Mouse (Mus musculus) hindbrain, embryonic 12.5 days (tissue): ENCODE measurements around the gene Gen1. TPM values are rescaled to one million over a fixed set of nuclear protein-coding genes. Genes with fewer than 3 reads are reported as not detected.

Experiments used
- ATAC-seq: fragments of 200-750 bp; cut with Nextera tagmentation; 2 replicates; pipeline ENCODE4 v1.8.0; 2017; ENCODE audit warnings: moderate TSS enrichment; ENCODE audit not compliant: low FRiP score
- H3K27ac ChIP-seq: fragments of 300-500 bp; sonication (generic); 2 replicates; pipeline ENCODE4 v1.5.1; 2016; ENCODE audit warnings: mild to moderate bottlenecking
- H3K27me3 ChIP-seq: fragments of 300-500 bp; sonication (generic); 2 replicates; pipeline ENCODE4 v1.6.1; 2016; ENCODE audit warnings: mild to moderate bottlenecking
- H3K36me3 ChIP-seq: fragments of 300-500 bp; sonication (generic); 2 replicates; pipeline ENCODE4 v1.6.1; 2016; ENCODE audit warnings: mild to moderate bottlenecking
- H3K4me1 ChIP-seq: fragments of 300-500 bp; sonication (generic); 2 replicates; pipeline ENCODE4 v1.6.1; 2016
- H3K4me2 ChIP-seq: fragments of 300-500 bp; sonication (generic); replicated peaks from 2 replicates; pipeline ENCODE4 v1.6.1; 2016; ENCODE audit warnings: mild to moderate bottlenecking
- H3K4me3 ChIP-seq: fragments of 300-500 bp; sonication (generic); 2 replicates; pipeline ENCODE4 v1.5.1; 2016; ENCODE audit warnings: mild to moderate bottlenecking
- H3K9ac ChIP-seq: fragments of 300-500 bp; sonication (generic); 2 replicates; pipeline ENCODE4 v1.6.1; 2016; ENCODE audit warnings: mild to moderate bottlenecking, moderate library complexity
- H3K9me3 ChIP-seq: fragments of 300-500 bp; sonication (generic); replicated peaks from 2 replicates; pipeline ENCODE4 v1.6.1; 2016; ENCODE audit warnings: mild to moderate bottlenecking
- WGBS: fragments of 180-500 bp; shearing (Covaris S2); methylation state at CpG from one replicate; pipeline ENCODE4 v1.1.7; 2016; 5-methylcytosine and 5-hydroxymethylcytosine counted together
- polyA plus RNA-seq: library from polyadenylated mRNA; unstranded; fragments of >200 nt; fragmentation: Nextera tagmentation; extraction: Ambion mirVana; gene quantifications from 2 replicates; pipeline ENCODE4 v1.2.1, GENCODE M21; 2016

Gene Gen1
- 7.6 and 10.4 TPM in 2 replicates for polyA plus RNA-seq

DNA sequence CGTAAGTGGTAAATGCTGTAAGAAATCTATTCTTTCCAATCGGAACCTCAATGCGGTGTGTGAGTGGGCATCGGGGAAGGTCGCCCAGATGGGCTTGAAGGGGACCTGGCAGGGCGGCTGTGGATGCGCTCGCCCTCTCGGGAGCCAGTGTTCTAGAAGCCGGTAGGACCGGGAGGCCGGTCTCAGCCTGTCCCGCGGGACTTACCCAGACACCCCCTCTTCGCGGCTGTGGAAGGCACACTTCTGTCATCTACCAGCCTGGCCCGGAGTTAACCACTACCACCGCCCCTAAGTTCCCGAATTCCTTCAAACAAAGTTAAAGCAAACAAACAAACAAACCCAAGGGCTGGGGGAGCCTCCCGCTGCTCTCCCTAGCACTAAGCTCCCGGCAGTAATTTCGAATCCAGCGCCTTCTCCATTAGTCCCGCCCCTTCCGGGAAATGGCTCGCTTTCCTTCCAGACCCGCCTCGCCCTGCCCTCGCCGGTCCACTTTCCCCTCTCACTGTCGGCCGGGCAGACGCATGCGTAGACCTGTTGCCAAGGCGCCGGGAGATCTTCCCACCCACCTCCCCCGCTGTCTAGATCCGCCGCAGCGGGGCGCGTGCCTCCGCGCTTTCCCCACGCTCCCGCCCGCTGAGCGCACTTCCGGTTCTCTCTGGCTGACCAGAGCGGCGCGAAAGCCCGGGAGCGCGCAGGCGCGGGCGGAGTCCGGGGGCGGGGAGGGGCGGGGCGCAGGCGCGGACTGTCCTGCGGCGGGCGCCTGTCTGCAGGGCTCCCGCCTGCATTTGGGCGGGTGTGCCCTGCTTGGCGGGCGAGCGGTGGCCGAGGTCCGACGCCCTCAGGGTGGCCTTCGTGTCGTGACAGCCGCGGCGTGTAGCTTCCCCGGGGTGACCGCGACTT is at the start of gene Gen1, which contains the start of gene Smc6:
TSS of gene Gen1 (minus strand) at position 420 of the 900 bp plus-strand sequence.
TSS of gene Smc6 (plus strand) at position 505 of the 900 bp plus-strand sequence.
- Histone ChIP-seq H3K4me3 (peak within 1 kb of the TSS; percentile 89), H3K4me1 (peaks cover 31% of the 10 kb centered on the region), H3K27me3 (no peaks in the 10 kb centered on the region), H3K9ac (peak within 1 kb of the TSS; percentile 89), H3K36me3 (no peaks in the 10 kb centered on the region), H3K9me3 (no peaks in the 10 kb centered on the region), H3K4me2 (peak within 1 kb of the TSS; percentile 93), H3K27ac (peak within 1 kb of the TSS; percentile 93)
- peak; percentile 100 for ATAC-seq
- under 1% methylated on average over 80 of the region's 83 CpGs for WGBS

GRCm38 (mm10) chr12:11313840-11314239 is 48.2 kb upstream of the Gen1 start:
- no peak overlapping the region for H3K4me2 ChIP-seq
- WGBS = 60% methylated on average over 1 of the region's 1 CpGs
- H3K9ac ChIP-seq = no peak overlapping the region
- ATAC-seq = no peak
- H3K4me1 ChIP-seq = no peaks in the 10 kb centered on the region
- no peak overlapping the region for H3K4me3 ChIP-seq
- no peaks in the 10 kb centered on the region for H3K9me3 ChIP-seq
- no peaks in the 10 kb centered on the region for H3K27me3 ChIP-seq
- no peak overlapping the region for H3K27ac ChIP-seq
- H3K36me3 ChIP-seq = peaks cover 34% of the 10 kb centered on the region

DNA sequence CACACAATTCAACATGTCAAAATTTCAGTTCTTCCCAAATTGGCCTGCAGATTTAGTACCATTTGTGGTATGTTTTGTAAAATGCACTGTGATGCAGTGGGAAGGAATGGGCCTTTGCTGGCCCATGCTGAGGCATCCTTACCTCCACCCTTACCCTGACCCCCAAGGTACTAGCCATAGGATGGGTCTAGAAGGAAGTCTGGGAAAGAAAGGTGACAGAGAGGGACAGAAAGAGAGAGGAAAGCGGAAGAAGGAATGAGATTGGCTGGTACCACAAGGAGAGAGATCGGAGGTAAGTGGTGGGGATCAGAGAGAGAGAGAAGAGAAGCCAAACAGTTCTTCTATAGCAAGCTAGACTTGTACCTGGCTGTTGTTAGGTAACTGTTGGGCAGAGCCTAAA is 45.5 kb upstream of the Gen1 start:
- no peak overlapping the region for H3K27ac ChIP-seq
- no peaks in the 10 kb centered on the region for H3K9me3 ChIP-seq
- no peak overlapping the region for H3K9ac ChIP-seq
- no peak overlapping the region for H3K4me2 ChIP-seq
- no peak for ATAC-seq
- no peaks in the 10 kb centered on the region for H3K27me3 ChIP-seq
- H3K4me1 ChIP-seq = no peaks in the 10 kb centered on the region
- H3K4me3 ChIP-seq = no peak overlapping the region
- H3K36me3 ChIP-seq = peaks cover 37% of the 10 kb centered on the region
- 94% methylated on average over 2 of the region's 2 CpGs for WGBS

GRCm38 (mm10) chr12:11306753-11307645 is 41.4 kb upstream of the Gen1 start:
- no peak overlapping the region for H3K27ac ChIP-seq
- WGBS = 90% methylated on average over 8 of the region's 8 CpGs
- no peak overlapping the region for H3K4me2 ChIP-seq
- peaks cover 52% of the 10 kb centered on the region for H3K36me3 ChIP-seq
- H3K4me3 ChIP-seq = no peak overlapping the region
- no peaks in the 10 kb centered on the region for H3K27me3 ChIP-seq
- no peak for ATAC-seq
- no peaks in the 10 kb centered on the region for H3K9me3 ChIP-seq
- no peaks in the 10 kb centered on the region for H3K4me1 ChIP-seq
- H3K9ac ChIP-seq = no peak overlapping the region; the same call in 1 of the 2 replicates

GRCm38 (mm10) chr12:11300858-11301257 is 35.3 kb upstream of the Gen1 start:
- Histone ChIP-seq H3K4me2 (no peak overlapping the region), H3K9ac (no peak overlapping the region), H3K4me1 (no peaks in the 10 kb centered on the region), H3K36me3 (peaks cover 49% of the 10 kb centered on the region), H3K9me3 (no peaks in the 10 kb centered on the region), H3K27ac (no peak overlapping the region), H3K27me3 (no peaks in the 10 kb centered on the region), H3K4me3 (no peak overlapping the region)
- 92% methylated on average over 1 of the region's 1 CpGs for whole genome bisulfite sequencing
- ATAC-seq = no peak

DNA sequence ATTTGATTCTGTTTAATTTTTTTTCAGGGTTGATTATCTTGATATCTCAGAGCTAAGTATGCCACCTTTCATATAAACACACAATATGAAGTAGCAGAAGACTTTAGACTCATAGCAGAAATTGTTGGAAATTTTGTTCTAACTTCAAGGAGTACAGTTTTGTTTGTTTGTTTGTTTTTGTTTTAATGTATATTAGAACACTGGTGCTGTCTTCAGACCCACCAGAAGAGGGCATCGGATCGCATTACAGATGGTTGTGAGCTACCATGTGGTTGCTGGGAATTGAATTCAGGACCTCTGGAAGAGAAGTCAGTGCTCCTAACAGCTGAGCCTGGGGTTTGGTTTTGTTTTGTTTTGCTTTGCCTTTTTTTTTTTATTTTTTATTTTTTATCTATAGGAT is 20.8 kb upstream of the Gen1 start:
- Histone ChIP-seq H3K4me1 (no peaks in the 10 kb centered on the region), H3K36me3 (peaks cover 42% of the 10 kb centered on the region), H3K27me3 (no peaks in the 10 kb centered on the region), H3K4me3 (no peak overlapping the region), H3K4me2 (no peak overlapping the region), H3K9ac (no peak overlapping the region), H3K27ac (no peak overlapping the region), H3K9me3 (no peaks in the 10 kb centered on the region)
- ATAC-seq = no peak
- 97% methylated on average over 2 of the region's 2 CpGs for WGBS

DNA sequence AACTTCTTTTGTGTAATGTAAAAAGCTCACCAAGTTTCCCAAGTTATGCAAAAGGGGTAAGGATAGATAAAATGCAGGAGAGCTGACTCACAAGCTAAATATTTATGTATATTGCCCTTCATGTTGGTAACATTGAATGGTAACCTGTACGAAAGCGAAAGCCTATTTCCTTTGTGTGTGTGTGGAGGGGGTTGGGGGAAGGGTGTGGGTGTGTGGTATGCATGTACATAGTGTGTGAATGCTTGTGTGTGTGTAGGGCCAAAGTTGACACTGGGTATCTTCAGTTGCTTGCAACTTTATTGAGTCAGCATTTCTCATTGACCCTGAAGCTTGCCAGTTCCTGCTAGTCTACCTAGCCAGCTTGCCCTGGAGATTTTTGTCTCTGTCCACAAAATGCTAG is 16.0 kb upstream of the Gen1 start:
- Histone ChIP-seq H3K9me3 (no peaks in the 10 kb centered on the region), H3K4me2 (no peak overlapping the region), H3K4me1 (no peaks in the 10 kb centered on the region), H3K9ac (no peak overlapping the region), H3K27me3 (no peaks in the 10 kb centered on the region), H3K36me3 (peaks cover 35% of the 10 kb centered on the region), H3K4me3 (no peak overlapping the region), H3K27ac (no peak overlapping the region)
- no peak for ATAC-seq
- WGBS = 99% methylated on average over 2 of the region's 2 CpGs

DNA sequence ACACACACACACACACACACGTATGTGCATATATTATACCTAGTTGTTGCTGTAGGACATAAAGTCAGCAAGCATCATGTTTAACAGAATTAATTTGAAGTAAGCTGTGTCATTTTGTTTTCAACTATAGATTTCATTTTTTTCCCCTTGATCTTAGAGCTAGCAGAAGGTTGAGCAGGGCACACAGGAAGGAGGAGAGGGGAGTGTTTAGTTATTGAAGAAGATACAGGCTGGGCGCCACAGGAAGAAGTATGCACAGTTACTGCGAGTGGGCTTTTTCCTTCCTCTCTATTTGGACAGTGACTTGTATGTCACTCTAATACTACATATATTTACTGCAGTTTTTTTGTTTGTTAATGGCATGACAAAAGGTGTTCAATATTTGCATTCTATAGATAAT is 14.3 kb upstream of the Gen1 start:
- H3K9me3 ChIP-seq = no peaks in the 10 kb centered on the region
- no peaks in the 10 kb centered on the region for H3K27me3 ChIP-seq
- WGBS = 96% methylated on average over 3 of the region's 3 CpGs
- ATAC-seq = no peak
- no peak overlapping the region for H3K4me2 ChIP-seq
- H3K4me3 ChIP-seq = no peak overlapping the region
- no peak overlapping the region for H3K27ac ChIP-seq
- H3K36me3 ChIP-seq = peaks cover 28% of the 10 kb centered on the region
- no peaks in the 10 kb centered on the region for H3K4me1 ChIP-seq
- H3K9ac ChIP-seq = no peak overlapping the region

GRCm38 (mm10) chr12:11277207-11277606 is 11.6 kb upstream of the Gen1 start:
- no peak overlapping the region for H3K9ac ChIP-seq
- no peaks in the 10 kb centered on the region for H3K4me1 ChIP-seq
- no peak overlapping the region for H3K4me2 ChIP-seq
- ATAC-seq = no peak
- no peaks in the 10 kb centered on the region for H3K27me3 ChIP-seq
- 96% methylated on average over 6 of the region's 6 CpGs for WGBS
- H3K9me3 ChIP-seq = no peaks in the 10 kb centered on the region
- no peak overlapping the region for H3K27ac ChIP-seq
- peaks cover 42% of the 10 kb centered on the region for H3K36me3 ChIP-seq
- H3K4me3 ChIP-seq = no peak overlapping the region

- no peaks in the 10 kb centered on the region for H3K9me3 ChIP-seq
- H3K27ac ChIP-seq = no peak overlapping the region
- no peak overlapping the region for H3K4me2 ChIP-seq
- 92% methylated on average over 2 of the region's 2 CpGs for WGBS
- no peaks in the 10 kb centered on the region for H3K27me3 ChIP-seq
- no peak overlapping the region for H3K4me3 ChIP-seq
- peaks cover 40% of the 10 kb centered on the region for H3K36me3 ChIP-seq
- no peak overlapping the region for H3K9ac ChIP-seq
- ATAC-seq = no peak
- no peaks in the 10 kb centered on the region for H3K4me1 ChIP-seq
These were observed 11.0 kb upstream of the Gen1 start for GRCm38 (mm10) chr12:11276632-11277031.

DNA sequence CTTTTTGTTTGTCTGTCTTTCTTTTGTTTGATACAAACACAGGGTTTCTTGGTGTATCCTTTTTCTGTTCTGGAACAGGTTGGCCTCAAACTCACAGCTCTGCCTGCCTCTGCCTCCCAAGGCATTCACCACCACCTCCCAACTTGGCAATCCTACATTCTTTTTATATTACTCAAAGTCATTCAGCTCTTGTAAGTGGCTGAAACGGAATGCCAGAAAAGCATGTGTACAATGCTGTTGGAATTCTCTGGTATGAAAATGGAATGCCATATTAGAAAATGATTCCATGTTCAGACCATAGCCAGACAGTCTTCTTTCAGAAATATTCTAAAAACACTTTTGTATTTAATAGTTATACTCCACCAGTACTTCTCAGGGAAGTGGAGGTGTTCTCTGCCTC is 7.6 kb upstream of the Gen1 start:
- peaks cover 31% of the 10 kb centered on the region for H3K36me3 ChIP-seq
- H3K4me1 ChIP-seq = peaks cover 8% of the 10 kb centered on the region
- no peak overlapping the region for H3K9ac ChIP-seq
- H3K9me3 ChIP-seq = no peaks in the 10 kb centered on the region
- no peaks in the 10 kb centered on the region for H3K27me3 ChIP-seq
- no peak overlapping the region for H3K4me3 ChIP-seq
- WGBS = 83% methylated on average over 1 of the region's 1 CpGs
- no peak overlapping the region for H3K4me2 ChIP-seq
- ATAC-seq = no peak
- H3K27ac ChIP-seq = no peak overlapping the region

- 95% methylated on average over 4 of the region's 4 CpGs for WGBS
- Histone ChIP-seq H3K4me1 (peaks cover 12% of the 10 kb centered on the region), H3K27ac (no peak overlapping the region), H3K9me3 (no peaks in the 10 kb centered on the region), H3K9ac (no peak overlapping the region), H3K4me3 (no peak overlapping the region), H3K4me2 (no peak overlapping the region), H3K36me3 (peaks cover 29% of the 10 kb centered on the region), H3K27me3 (no peaks in the 10 kb centered on the region)
- no peak for ATAC-seq
These were observed 7.0 kb upstream of the Gen1 start for GRCm38 (mm10) chr12:11272568-11272967.
